Mouse (Mus musculus): ENCODE measurements around the gene Qars.

Qars gene

GRCm38 (mm10) chr9:108507619-108508434 is at the start of gene Qars:
TSS of gene Qars (plus strand) at chr9:108507706.
- peak; percentile 73 to 88 for DNase-seq (ENCODE audit: low spot score in 2 of 2)

- DNase-seq (ENCODE audit: low spot score in 2 of 2), result no peak
Measured at GRCm38 (mm10) chr9:108459939-108460318, 47.6 kb upstream of the Qars start.

- peak; percentile 76 to 87 for DNase-seq (ENCODE audit: low spot score in 2 of 2)
Measured at GRCm38 (mm10) chr9:108460319-108461178, 47.0 kb upstream of the Qars start, which contains the start of gene Ccdc71. TSS of gene Ccdc71 (plus strand) at chr9:108460527.

GRCm38 (mm10) chr9:108461181-108461631 is 46.3 kb upstream of the Qars start, which contains the start of gene Klhdc8b:
TSS of gene Klhdc8b (minus strand) at chr9:108461581.
- DNase-seq (ENCODE audit: low spot score in 2 of 2), result no peak

GRCm38 (mm10) chr9:108461675-108462074 is 45.8 kb upstream of the Qars start:
- no peak for DNase-seq (ENCODE audit: low spot score in 2 of 2)

GRCm38 (mm10) chr9:108462192-108462591 is 45.3 kb upstream of the Qars start:
- DNase-seq (ENCODE audit: low spot score in 2 of 2), result no peak

DNA sequence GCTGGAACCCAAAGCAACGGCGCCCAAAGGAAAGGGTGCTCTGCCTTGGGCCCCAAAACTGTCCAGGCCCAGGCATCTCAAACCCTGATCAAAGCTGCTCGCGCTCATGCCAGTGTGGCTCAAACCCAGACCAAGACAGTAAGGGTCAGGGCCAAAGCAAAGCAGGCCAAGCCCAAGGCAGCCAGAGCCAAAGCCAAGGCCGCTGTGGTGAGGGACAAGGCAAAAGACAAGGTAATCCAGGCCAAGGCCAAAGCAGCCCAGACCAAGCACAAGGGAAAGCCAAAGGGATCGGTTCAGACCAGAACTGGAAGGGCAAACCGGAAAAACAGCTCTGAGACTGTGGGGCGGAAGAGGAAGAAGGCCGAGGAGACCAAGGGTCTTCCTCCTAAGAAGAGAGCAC is 43.8 kb upstream of the Qars start:
- no peak for DNase-seq (ENCODE audit: low spot score in 2 of 2)

GRCm38 (mm10) chr9:108466219-108466618 is 41.3 kb upstream of the Qars start:
- DNase-seq (ENCODE audit: low spot score in 2 of 2), result no peak

DNA sequence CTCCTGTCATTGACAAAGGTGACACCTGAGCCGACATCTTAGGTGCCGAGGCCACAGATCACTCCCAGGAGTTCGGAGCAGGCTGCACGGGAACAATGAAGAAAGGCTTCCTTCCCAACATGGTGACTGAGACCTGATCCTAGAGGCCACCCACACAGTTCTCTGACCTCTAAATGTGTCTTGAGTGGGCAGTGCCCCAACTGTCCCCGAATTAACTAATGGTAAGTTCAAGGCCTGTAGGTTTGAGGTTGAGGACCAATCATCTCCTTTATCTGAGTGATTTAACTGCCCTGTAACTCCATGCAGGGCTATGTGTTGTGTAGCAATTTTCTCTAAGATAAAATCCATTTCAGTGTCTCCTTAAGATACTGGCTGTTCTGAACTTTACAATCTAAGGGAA is 38.1 kb upstream of the Qars start:
- no peak for DNase-seq (ENCODE audit: low spot score in 2 of 2)

DNA sequence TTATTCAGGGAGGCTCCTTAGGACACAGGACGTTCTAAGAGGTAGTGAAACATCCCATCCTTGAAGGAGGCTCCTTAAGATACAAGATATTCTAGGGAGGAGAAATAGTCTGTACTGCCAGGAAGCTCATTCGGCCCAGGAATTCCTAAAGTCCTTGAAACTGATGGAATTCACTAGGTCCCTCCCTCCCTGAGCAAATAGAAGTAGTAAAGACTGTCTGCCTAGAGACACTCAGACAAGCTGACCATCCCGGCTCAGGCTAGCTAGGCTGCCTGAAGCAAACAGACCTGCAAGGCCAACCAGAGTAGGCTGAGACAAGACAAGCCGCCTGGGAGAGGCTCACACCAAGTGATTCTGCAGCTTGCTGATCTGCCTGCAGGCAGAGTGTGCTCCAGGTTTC is 37.7 kb upstream of the Qars start:
- no peak for DNase-seq (ENCODE audit: low spot score in 2 of 2)

DNA sequence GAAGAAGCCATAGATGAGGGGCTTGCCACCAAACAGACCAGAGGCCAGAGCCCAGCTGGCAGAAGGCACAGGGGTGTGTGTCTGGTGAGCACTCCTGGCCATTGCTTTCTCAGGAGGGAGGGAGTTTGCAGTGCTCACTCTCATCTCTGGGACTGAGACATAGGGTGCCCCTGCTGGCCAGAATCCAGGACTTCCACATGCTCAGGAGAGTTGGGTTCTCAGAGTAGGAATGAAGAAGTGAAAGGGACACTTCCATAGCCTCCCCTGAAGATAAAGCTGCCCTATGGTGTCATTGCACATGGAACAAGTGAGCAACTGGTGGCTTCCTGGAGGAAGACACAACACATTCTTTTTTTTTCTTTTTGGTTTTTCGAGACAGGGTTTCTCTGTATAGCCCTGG is 33.0 kb upstream of the Qars start:
- DNase-seq (ENCODE audit: low spot score in 2 of 2), result no peak

DNA sequence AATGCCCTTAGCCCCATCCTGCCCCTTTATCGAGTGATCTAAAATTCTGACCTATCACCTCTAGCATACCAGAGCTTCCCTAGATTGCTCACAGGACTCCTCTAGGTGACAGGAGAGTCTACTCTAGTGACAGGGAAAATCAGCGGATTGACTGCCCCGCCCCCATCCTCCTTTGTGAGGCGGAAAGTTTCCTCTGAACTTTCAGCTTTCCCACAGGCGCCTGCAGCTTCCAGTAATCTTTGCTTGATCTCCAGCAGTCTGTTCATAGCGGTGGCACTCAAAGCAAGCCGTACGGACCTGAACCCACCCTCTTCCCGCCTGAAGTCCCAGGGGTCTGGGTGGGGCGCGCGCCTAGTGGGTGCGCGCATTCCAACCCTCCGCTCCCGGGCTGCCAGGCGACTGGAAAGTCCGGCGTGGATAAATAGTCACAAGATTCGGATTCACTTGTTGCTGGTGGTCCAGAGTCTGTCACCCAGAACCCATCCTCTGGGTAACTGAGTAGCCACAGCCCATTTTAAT is 28.8 kb upstream of the Qars start:
- DNase-seq (ENCODE audit: low spot score in 2 of 2), result peak in 1 of 2 experiments; percentile 61

- DNase-seq (ENCODE audit: low spot score in 2 of 2), result no peak
Measured at GRCm38 (mm10) chr9:108479241-108479640, 28.3 kb upstream of the Qars start.

DNA sequence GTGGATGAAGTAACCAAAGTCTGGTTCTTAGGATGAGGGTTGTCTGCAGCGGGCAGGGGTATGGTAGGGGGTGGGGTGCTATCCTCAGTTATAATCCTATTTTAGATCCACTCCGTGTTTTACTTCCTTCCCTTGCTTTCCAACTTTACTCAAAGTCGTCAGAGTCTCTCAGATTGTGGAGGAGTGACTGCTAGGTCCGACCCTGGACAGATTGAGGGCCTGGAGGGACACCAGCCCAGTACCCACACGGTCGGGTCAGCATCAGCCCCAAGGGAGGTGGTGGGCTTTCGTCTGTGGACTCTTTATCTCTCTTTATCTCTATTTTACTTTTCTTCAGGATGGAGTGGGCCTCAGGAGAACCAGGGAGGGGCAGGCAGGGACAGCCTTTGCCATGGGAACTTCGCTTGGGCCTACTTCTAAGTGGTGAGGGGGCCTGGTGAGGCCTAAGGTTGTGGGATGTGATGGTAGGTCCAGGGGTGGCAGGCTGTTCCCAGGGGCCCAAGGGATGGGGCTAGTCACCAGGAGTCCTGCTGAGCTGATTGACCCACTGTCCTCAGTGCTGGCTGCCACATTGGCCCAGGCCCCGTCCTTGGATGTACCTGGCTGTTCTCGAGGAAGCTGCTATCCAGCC is 27.7 kb upstream of the Qars start, which contains the start of gene Lamb2:
Lamb2 (plus strand) TSS at position 16 of the 631 bp plus-strand sequence.
- DNase-seq (ENCODE audit: low spot score in 2 of 2), result no peak

- DNase-seq (ENCODE audit: low spot score in 2 of 2), result no peak
Measured at GRCm38 (mm10) chr9:108480813-108481519, 26.5 kb upstream of the Qars start.

DNA sequence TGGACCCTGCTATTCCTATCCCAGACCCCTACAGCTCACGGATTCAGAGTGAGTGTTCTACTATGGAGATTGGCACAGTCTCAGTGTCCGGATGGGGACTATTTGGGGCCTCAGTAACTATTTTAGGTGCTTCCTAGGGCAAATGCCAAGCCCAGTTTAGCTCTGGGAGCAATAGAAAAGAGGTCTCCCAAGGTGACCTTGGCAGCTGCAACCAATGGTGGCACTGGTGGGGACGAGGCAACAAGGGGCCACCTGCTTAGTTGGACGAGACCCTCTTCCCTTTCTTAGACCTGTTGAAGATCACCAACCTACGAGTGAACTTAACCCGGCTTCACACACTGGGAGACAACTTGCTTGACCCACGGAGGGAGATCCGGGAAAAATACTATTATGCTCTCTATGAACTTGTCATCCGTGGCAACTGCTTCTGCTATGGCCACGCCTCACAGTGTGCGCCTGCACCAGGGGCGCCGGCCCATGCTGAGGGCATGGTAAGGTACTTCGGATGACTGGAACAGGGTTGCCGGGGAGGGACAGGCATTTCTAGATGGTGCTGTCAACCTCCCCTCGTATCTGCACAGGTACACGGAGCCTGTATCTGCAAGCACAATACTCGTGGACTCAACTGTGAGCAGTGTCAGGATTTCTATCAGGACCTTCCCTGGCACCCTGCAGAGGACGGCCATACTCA is 25.8 kb upstream of the Qars start:
- DNase-seq (ENCODE audit: low spot score in 2 of 2), result no peak

GRCm38 (mm10) chr9:108483051-108483790 is 24.3 kb upstream of the Qars start:
- no peak for DNase-seq (ENCODE audit: low spot score in 2 of 2)

GRCm38 (mm10) chr9:108484021-108484420 is 23.5 kb upstream of the Qars start:
- no peak for DNase-seq (ENCODE audit: low spot score in 2 of 2)

- DNase-seq (ENCODE audit: low spot score in 2 of 2), result no peak
Measured at GRCm38 (mm10) chr9:108485301-108485875, 22.1 kb upstream of the Qars start.
